Mouse (Mus musculus) E14TG2a.4 (cell line): ENCODE measurements at regions not wholly inside any gene's neighbourhood (a gene's known extent, or its start where the extent isn't known, plus 50 kb on each side); places are given as distances from the start of the nearest gene placed in this dataset.

Experiments
- CTCF ChIP-seq: conservative IDR thresholded peaks from 2 replicates; pipeline ENCODE4 v1.5.1; 2014; ENCODE audit warnings: low read length
- NANOG ChIP-seq: IDR thresholded peaks from 2 replicates; pipeline ENCODE4 v1.6.1; 2014; ENCODE audit warnings: borderline replicate concordance, low read length, mixed read lengths
- POU5F1 ChIP-seq: IDR thresholded peaks from 2 replicates; pipeline ENCODE4 v1.6.1; 2014; ENCODE audit warnings: low read length, borderline replicate concordance

DNA sequence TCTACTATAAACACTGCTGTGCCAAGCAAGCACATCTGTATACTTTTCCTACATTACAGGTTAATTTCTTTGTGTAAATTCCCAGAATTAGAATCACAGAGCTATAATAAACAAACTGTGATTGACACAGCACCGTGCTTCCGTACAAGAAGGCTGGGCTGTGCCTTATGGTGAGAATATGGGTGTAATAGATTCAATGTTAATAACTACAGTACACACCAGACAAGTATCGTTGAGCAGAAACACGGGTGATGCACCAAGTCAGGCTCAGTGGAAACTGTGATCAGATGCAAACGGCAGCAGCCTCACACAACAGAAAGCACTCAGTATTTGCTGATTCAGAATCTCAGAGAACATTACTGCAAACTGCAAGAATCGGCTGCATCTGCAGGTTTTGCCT is 86.5 kb upstream of the Cep85l start:
- no peak for TF ChIP-seq CTCF
- no peak for TF ChIP-seq POU5F1
- TF ChIP-seq NANOG = no peak
